Mouse (Mus musculus): ENCODE measurements around the gene Zfp580. TPM values are rescaled to one million over a fixed set of nuclear protein-coding genes. Genes with fewer than 3 reads are reported as not detected.
"Not testable (repeated sequence)": the region's sequence is repeated elsewhere in the genome, so short reads cannot be mapped to it uniquely, and the experiment has no call there.

Gene Zfp580
- 21.0 and 21.6 TPM in 2 replicates for polyA plus RNA-seq (2015; fragmentation: Nextera tagmentation; extraction: Ambion mirVana)

GRCm38 (mm10) chr7:5051193-5052192 is at the start of gene Zfp580:
Gene Zfp580, plus strand, starts transcription at chr7:5051538.
- peaks cover 6% of the 10 kb centered on the region for H3K4me1 ChIP-seq (replicated peaks; ENCODE audit: control insufficient read depth, insufficient read depth)
- TF ChIP-seq CTCF (IDR thresholded peaks at IDR 0.05; ENCODE audit: low read depth) (no peak), EP300 (optimal IDR thresholded peaks at IDR 0.05) (no peak)
- peak within 1 kb of the TSS; percentile 74 for H3K4me3 ChIP-seq (ENCODE audit: low read depth, low read length)
- H3K9ac ChIP-seq (ENCODE audit: low read length) = peak within 1 kb of the TSS; percentile 84
- ATAC-seq (ENCODE audit: low FRiP score, low TSS enrichment) = peak; percentile 73
- DNase-seq (ENCODE audit: low spot score) = peak; percentile 67
- under 1% methylated on average over 64 of the region's 65 CpGs for WGBS
- peak within 1 kb of the TSS; percentile 81 for H3K27ac ChIP-seq (replicated peaks)
- H3K9me3 ChIP-seq (ENCODE audit: control insufficient read depth, low read length) = no peaks in the 10 kb centered on the region
- H3K27me3 ChIP-seq (ENCODE audit: control insufficient read depth, insufficient read depth, low read length) = peaks cover 7% of the 10 kb centered on the region; the same call in 1 of the 2 replicates
- no peaks in the 10 kb centered on the region for H3K36me3 ChIP-seq (ENCODE audit: control insufficient read depth, insufficient read depth, low read length)
- H3K4me2 ChIP-seq (replicated peaks; ENCODE audit: low read depth) = peak within 1 kb of the TSS; percentile 89

DNA sequence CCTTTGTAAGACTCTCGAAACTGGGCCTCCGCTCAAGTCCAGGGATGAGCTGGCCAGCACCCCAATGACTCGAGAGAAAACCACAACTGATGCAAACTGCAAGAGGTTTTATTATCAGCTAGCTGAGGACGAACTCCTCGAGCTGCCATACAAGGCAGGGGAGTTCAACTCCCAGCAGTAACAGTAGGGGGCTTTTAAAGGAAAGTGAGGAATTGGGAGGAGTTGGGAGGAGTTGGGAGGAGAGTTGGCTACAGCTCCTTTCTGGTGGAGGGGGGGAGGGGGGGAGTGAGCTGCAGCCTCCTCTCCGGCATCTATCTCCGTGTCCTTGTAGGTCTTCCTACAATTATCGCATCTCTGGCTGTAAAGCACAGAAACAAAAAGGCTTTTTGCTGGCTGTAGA is 48.5 kb upstream of the Zfp580 start:
- not testable (repeated sequence) for H3K36me3 ChIP-seq (ENCODE audit: control insufficient read depth, insufficient read depth, low read length); H3K4me3 ChIP-seq (ENCODE audit: low read depth, low read length); H3K27ac ChIP-seq (replicated peaks); H3K9ac ChIP-seq (ENCODE audit: low read length); H3K4me2 ChIP-seq (replicated peaks; ENCODE audit: low read depth); H3K4me1 ChIP-seq (replicated peaks; ENCODE audit: control insufficient read depth, insufficient read depth); DNase-seq (ENCODE audit: low spot score); ATAC-seq (ENCODE audit: low FRiP score, low TSS enrichment); H3K27me3 ChIP-seq (ENCODE audit: control insufficient read depth, insufficient read depth, low read length); H3K9me3 ChIP-seq (ENCODE audit: control insufficient read depth, low read length)
- 71% methylated on average over 8 of the region's 8 CpGs for WGBS

GRCm38 (mm10) chr7:5008229-5008628 is 43.1 kb upstream of the Zfp580 start:
- H3K4me3 ChIP-seq (ENCODE audit: low read depth, low read length) = no peak overlapping the region
- no peak overlapping the region for H3K4me2 ChIP-seq (replicated peaks; ENCODE audit: low read depth)
- no peak overlapping the region for H3K9ac ChIP-seq (ENCODE audit: low read length)
- ATAC-seq (ENCODE audit: low FRiP score, low TSS enrichment) = no peak
- DNase-seq (ENCODE audit: low spot score) = no peak
- H3K27ac ChIP-seq (replicated peaks) = no peak overlapping the region
- H3K9me3 ChIP-seq (ENCODE audit: control insufficient read depth, low read length) = no peaks in the 10 kb centered on the region
- peak; percentile 16; the same call in 1 of the 2 replicates for TF ChIP-seq CTCF (IDR thresholded peaks at IDR 0.05; ENCODE audit: low read depth)
- TF ChIP-seq EP300 (optimal IDR thresholded peaks at IDR 0.05) = no peak
- WGBS = 95% methylated on average over 26 of the region's 26 CpGs
- peaks cover 47% of the 10 kb centered on the region for H3K36me3 ChIP-seq (ENCODE audit: control insufficient read depth, insufficient read depth, low read length)
- H3K4me1 ChIP-seq (replicated peaks; ENCODE audit: control insufficient read depth, insufficient read depth) = no peaks in the 10 kb centered on the region
- no peaks in the 10 kb centered on the region for H3K27me3 ChIP-seq (ENCODE audit: control insufficient read depth, insufficient read depth, low read length)

DNA sequence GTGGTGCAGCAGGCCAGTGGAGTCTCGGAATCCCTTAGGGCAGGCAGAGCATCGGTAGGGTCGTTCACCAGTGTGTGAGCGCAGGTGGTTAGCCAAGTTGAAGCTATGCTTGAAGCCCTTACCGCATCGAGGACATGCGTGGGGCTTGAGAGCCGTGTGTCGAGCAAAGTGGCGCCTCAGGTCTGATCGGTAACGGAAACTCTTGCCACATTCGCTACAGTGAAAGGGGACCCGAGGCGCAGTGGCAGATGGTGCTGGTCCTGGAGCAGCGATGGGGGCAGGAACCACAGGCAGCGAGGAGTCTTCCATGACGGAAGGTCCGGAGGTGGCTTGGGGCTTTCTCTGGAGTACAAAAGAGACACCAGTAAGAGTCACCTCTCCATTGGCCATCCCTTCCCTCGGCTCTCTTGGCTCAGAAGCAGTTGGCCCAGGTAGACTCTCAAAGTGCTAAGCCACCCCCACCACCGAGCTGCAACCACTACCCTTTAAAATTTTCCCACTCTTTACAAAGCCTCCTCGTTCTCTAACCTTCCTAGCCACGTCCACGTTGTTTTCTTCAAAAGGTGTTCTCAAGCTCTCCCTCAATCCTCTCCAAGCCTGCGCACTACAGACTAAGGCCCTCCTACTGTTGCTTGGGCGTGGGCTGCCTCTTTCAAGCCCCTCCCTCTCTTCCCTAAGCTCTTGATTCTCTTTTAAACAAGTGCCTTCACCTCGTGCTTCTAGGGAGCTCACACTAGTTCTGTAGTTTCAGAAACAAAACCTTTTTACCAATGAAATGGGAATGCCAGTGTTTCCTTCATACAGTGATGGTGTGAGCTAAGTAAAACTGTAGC is 38.4 kb upstream of the Zfp580 start:
- H3K4me3 ChIP-seq (ENCODE audit: low read depth, low read length) = no peak overlapping the region
- ATAC-seq (ENCODE audit: low FRiP score, low TSS enrichment) (no peak), DNase-seq (ENCODE audit: low spot score) (no peak)
- H3K9me3 ChIP-seq (ENCODE audit: control insufficient read depth, low read length) = no peaks in the 10 kb centered on the region
- H3K27ac ChIP-seq (replicated peaks) = no peak overlapping the region
- TF ChIP-seq EP300 (optimal IDR thresholded peaks at IDR 0.05) (no peak), CTCF (IDR thresholded peaks at IDR 0.05; ENCODE audit: low read depth) (no peak)
- no peaks in the 10 kb centered on the region for H3K27me3 ChIP-seq (ENCODE audit: control insufficient read depth, insufficient read depth, low read length)
- peaks cover 44% of the 10 kb centered on the region for H3K36me3 ChIP-seq (ENCODE audit: control insufficient read depth, insufficient read depth, low read length)
- H3K9ac ChIP-seq (ENCODE audit: low read length) = no peak overlapping the region
- peaks cover 3% of the 10 kb centered on the region; the same call in 1 of the 2 replicates for H3K4me1 ChIP-seq (replicated peaks; ENCODE audit: control insufficient read depth, insufficient read depth)
- H3K4me2 ChIP-seq (replicated peaks; ENCODE audit: low read depth) = no peak overlapping the region
- 84% methylated on average over 27 of the region's 27 CpGs for WGBS

DNA sequence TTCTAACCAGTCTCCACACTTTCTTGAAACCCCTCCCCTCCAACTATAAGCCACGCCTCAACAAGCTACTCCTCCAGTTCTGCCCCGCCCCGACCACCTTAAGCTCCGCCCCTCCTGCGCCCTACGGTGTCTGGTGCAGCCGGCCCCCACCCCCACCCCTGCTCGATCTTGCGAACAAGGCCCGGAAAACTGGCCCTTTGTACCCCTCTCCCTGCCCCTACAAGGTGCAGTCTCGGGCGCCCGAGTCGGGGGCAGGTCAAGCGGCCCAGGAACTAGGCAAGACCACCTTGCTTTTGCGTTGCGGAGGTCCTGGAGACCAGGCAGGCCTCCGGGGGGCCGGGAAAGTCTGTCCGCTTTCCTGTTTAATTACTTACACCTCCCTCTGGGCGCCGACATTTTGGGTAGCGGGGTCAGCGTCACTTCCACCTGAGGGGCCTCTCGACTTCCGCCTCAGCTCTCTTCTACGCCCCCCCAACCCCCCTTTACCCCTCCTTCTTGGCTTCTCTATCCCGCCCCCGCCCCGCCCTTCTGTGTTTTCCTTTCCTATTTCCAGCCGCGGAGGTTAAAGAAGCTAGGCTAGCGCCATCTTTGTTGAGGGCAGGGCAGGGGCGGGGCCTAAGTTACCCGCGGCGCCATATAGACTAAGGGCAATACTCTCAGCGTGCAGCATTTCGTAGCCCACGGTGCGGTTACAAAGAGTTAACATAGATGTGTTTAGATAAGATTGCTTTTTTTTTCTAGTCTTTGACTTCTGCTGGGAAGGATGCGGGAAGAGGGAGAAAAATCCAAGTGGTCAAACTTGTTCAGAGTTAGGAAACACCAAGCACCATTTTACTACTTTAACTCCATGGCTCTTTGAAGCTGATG is 36.9 kb upstream of the Zfp580 start, which contains the start of the genes Zfp524 and Fiz1:
Gene Zfp524, plus strand, starts transcription at position 165 of the 867 bp plus-strand sequence.
Gene Fiz1, minus strand, starts transcription at position 447 of the 867 bp plus-strand sequence.
- Histone ChIP-seq H3K9ac (ENCODE audit: low read length) (peak within 1 kb of the TSS; percentile 84), H3K27me3 (ENCODE audit: control insufficient read depth, insufficient read depth, low read length) (no peaks in the 10 kb centered on the region), H3K4me3 (ENCODE audit: low read depth, low read length) (peak within 1 kb of the TSS; percentile 80), H3K4me1 (replicated peaks; ENCODE audit: control insufficient read depth, insufficient read depth) (peaks cover 3% of the 10 kb centered on the region; the same call in 1 of the 2 replicates), H3K36me3 (ENCODE audit: control insufficient read depth, insufficient read depth, low read length) (peaks cover 29% of the 10 kb centered on the region), H3K4me2 (replicated peaks; ENCODE audit: low read depth) (peak within 1 kb of the TSS; percentile 74), H3K9me3 (ENCODE audit: control insufficient read depth, low read length) (no peaks in the 10 kb centered on the region), H3K27ac (replicated peaks) (peak within 1 kb of the TSS; percentile 99)
- TF ChIP-seq EP300 (optimal IDR thresholded peaks at IDR 0.05) (peak; percentile 88), CTCF (IDR thresholded peaks at IDR 0.05; ENCODE audit: low read depth) (0 out of 2 replicates have a peak, but pooled peaks have one; percentile 2)
- ATAC-seq (ENCODE audit: low FRiP score, low TSS enrichment) (peak; percentile 86), DNase-seq (ENCODE audit: low spot score) (peak; percentile 98)
- under 1% methylated on average over 41 of the region's 42 CpGs for WGBS
